Mouse (Mus musculus) lung, postnatal 0 days (tissue): ENCODE measurements around the gene Psmg3. TPM values are rescaled to one million over a fixed set of nuclear protein-coding genes. Genes with fewer than 3 reads are reported as not detected.
A peak's percentile ranks its signal among the peaks of the same experiment; 100 is the strongest.

ENCODE experiments used
- ATAC-seq: fragments of 200-750 bp; cut with Nextera tagmentation; 2 replicates; pipeline ENCODE4 v1.8.0; 2017; ENCODE audit warnings: moderate library complexity
- DNase-seq: peaks from one replicate; pipeline ENCODE4 v3.0.0-alpha.2; 2016; ENCODE audit warnings: low spot score
- H3K27ac ChIP-seq: fragments of 300-500 bp; sonication (generic); 2 replicates; pipeline ENCODE4 v1.5.1; 2014; ENCODE audit warnings: antibody characterized with exemption, mild to moderate bottlenecking, low read length, mixed read lengths
- H3K27me3 ChIP-seq: fragments of 300-500 bp; sonication (generic); replicated peaks from 2 replicates; pipeline ENCODE4 v1.6.1; 2014; ENCODE audit warnings: low read length, mixed read lengths; ENCODE audit not compliant: insufficient read depth
- H3K36me3 ChIP-seq: fragments of 300-500 bp; sonication (generic); 2 replicates; pipeline ENCODE4 v1.6.1; 2014; ENCODE audit warnings: low read length, mixed read lengths; ENCODE audit not compliant: insufficient read depth
- H3K4me1 ChIP-seq: fragments of 300-500 bp; sonication (generic); 2 replicates; pipeline ENCODE4 v1.6.1; 2014; ENCODE audit warnings: antibody characterized with exemption, low read depth, low read length, mixed read lengths; ENCODE audit not compliant: insufficient read depth
- H3K4me2 ChIP-seq: fragments of 300-500 bp; sonication (generic); replicated peaks from 2 replicates; pipeline ENCODE4 v1.6.1; 2014; ENCODE audit warnings: low read depth, mild to moderate bottlenecking, low read length, moderate library complexity, mixed read lengths
- H3K4me3 ChIP-seq: fragments of 300-500 bp; sonication (generic); 2 replicates; pipeline ENCODE4 v1.5.1; 2014; ENCODE audit warnings: low read depth, low read length
- H3K9ac ChIP-seq: fragments of 300-500 bp; sonication (generic); replicated peaks from 2 replicates; pipeline ENCODE4 v1.6.1; 2014; ENCODE audit warnings: low read depth, mild to moderate bottlenecking
- H3K9me3 ChIP-seq: fragments of 300-500 bp; sonication (generic); 2 replicates; pipeline ENCODE4 v1.6.1; 2016; ENCODE audit warnings: low read length, mixed read lengths
- CTCF ChIP-seq: IDR thresholded peaks from 2 replicates; pipeline ENCODE4 v1.5.1; 2016; ENCODE audit warnings: antibody characterized with exemption, mild to moderate bottlenecking
- EP300 ChIP-seq: IDR thresholded peaks from 2 replicates; pipeline ENCODE4 v1.6.1; 2016; ENCODE audit warnings: antibody characterized with exemption, mild to moderate bottlenecking, control low read depth
- WGBS: fragments of 180-500 bp; shearing (Covaris S2); extraction: QIAGEN DNeasy Blood & Tissue Kit; methylation state at CpG from one replicate; pipeline ENCODE4 v1.1.7; 2014; 5-methylcytosine and 5-hydroxymethylcytosine counted together
- polyA plus RNA-seq: library from polyadenylated mRNA; unstranded; fragments of >200 nt; fragmentation: Nextera tagmentation; extraction: Ambion mirVana; gene quantifications from 2 replicates; pipeline ENCODE4 v1.2.1, GENCODE M21; 2015

Psmg3 gene
- polyA plus RNA-seq, 1 experiment from 2014 or later: 45.4 TPM

- no peak overlapping the region for H3K27ac ChIP-seq
- no peaks in the 10 kb centered on the region for H3K27me3 ChIP-seq
- H3K4me2 ChIP-seq: no peak overlapping the region
- no peaks in the 10 kb centered on the region for H3K36me3 ChIP-seq
- H3K4me3 ChIP-seq: no peak overlapping the region
- TF ChIP-seq EP300: no peak
- TF ChIP-seq CTCF: peak; percentile 83
- 0% methylated on average over 1 of the region's 1 CpGs for WGBS
- ATAC-seq (no peak), DNase-seq (peak; percentile 40)
- H3K9ac ChIP-seq: no peak overlapping the region
- no peaks in the 10 kb centered on the region for H3K9me3 ChIP-seq
- H3K4me1 ChIP-seq: no peaks in the 10 kb centered on the region
These were observed 9.4 kb downstream of the Psmg3 start for GRCm38 (mm10) chr5:139817292-139817691.

GRCm38 (mm10) chr5:139816445-139816844 is 10.2 kb downstream of the Psmg3 start:
- H3K4me2 ChIP-seq: no peak overlapping the region
- no peaks in the 10 kb centered on the region for H3K4me1 ChIP-seq
- no peak for DNase-seq
- no peaks in the 10 kb centered on the region for H3K36me3 ChIP-seq
- TF ChIP-seq EP300 (no peak), CTCF (no peak)
- H3K9ac ChIP-seq: no peak overlapping the region
- H3K27ac ChIP-seq: no peak overlapping the region
- no peaks in the 10 kb centered on the region for H3K27me3 ChIP-seq
- no peak for ATAC-seq
- H3K9me3 ChIP-seq: no peaks in the 10 kb centered on the region
- H3K4me3 ChIP-seq: no peak overlapping the region

- no peak overlapping the region for H3K9ac ChIP-seq
- no peak overlapping the region for H3K4me2 ChIP-seq
- 45% methylated on average over 6 of the region's 6 CpGs for WGBS
- ATAC-seq (peak; percentile 11), DNase-seq (peak; percentile 61)
- H3K4me1 ChIP-seq: no peaks in the 10 kb centered on the region
- no peaks in the 10 kb centered on the region for H3K27me3 ChIP-seq
- H3K9me3 ChIP-seq: no peaks in the 10 kb centered on the region
- no peaks in the 10 kb centered on the region for H3K36me3 ChIP-seq
- TF ChIP-seq EP300 (no peak), CTCF (no peak)
- H3K27ac ChIP-seq: no peak overlapping the region
- H3K4me3 ChIP-seq: no peak overlapping the region
These were observed 10.7 kb downstream of the Psmg3 start for GRCm38 (mm10) chr5:139815964-139816363.

- DNase-seq: peak; percentile 88
- peak overlapping the region; percentile 68 for H3K27ac ChIP-seq
- H3K36me3 ChIP-seq: no peaks in the 10 kb centered on the region
- H3K4me3 ChIP-seq: peak overlapping the region; percentile 17; the same call in 1 of the 2 replicates
- WGBS: 5% methylated on average over 13 of the region's 13 CpGs
- no peaks in the 10 kb centered on the region for H3K9me3 ChIP-seq
- peak; percentile 81 for ATAC-seq
- no peaks in the 10 kb centered on the region for H3K4me1 ChIP-seq
- no peaks in the 10 kb centered on the region for H3K27me3 ChIP-seq
- H3K9ac ChIP-seq: peak overlapping the region; percentile 48; the same call in 1 of the 2 replicates
- 0 out of 2 replicates have a peak, but pooled peaks have one; percentile 14 for TF ChIP-seq EP300
- no peak for TF ChIP-seq CTCF
- peak overlapping the region; percentile 44 for H3K4me2 ChIP-seq
These were observed 12.7 kb downstream of the Psmg3 start for GRCm38 (mm10) chr5:139813963-139814381.

GRCm38 (mm10) chr5:139813126-139813490 is 13.6 kb downstream of the Psmg3 start:
- H3K9me3 ChIP-seq: no peaks in the 10 kb centered on the region
- TF ChIP-seq CTCF (no peak), EP300 (no peak)
- H3K36me3 ChIP-seq: no peaks in the 10 kb centered on the region
- H3K27me3 ChIP-seq: no peaks in the 10 kb centered on the region
- 0 out of 2 replicates have a peak overlapping the region, but pooled peaks have one; percentile 48 for H3K9ac ChIP-seq
- peak overlapping the region; percentile 44 for H3K4me2 ChIP-seq
- H3K4me1 ChIP-seq: no peaks in the 10 kb centered on the region
- H3K4me3 ChIP-seq: no peak overlapping the region
- ATAC-seq (no peak), DNase-seq (no peak)
- WGBS: 39% methylated on average over 10 of the region's 10 CpGs
- H3K27ac ChIP-seq: peak overlapping the region; percentile 51

- Histone ChIP-seq H3K27me3 (no peaks in the 10 kb centered on the region), H3K4me2 (no peak overlapping the region), H3K9ac (no peak overlapping the region), H3K9me3 (no peaks in the 10 kb centered on the region), H3K27ac (no peak overlapping the region), H3K4me3 (no peak overlapping the region), H3K4me1 (no peaks in the 10 kb centered on the region), H3K36me3 (no peaks in the 10 kb centered on the region)
- DNase-seq (no peak), ATAC-seq (no peak)
- WGBS: 59% methylated on average over 20 of the region's 20 CpGs
- TF ChIP-seq EP300: no peak
- TF ChIP-seq CTCF: no peak
These were observed 14.1 kb downstream of the Psmg3 start for GRCm38 (mm10) chr5:139812398-139813125.
